Mouse (Mus musculus): ENCODE data around the gene Il12b. TPM values are rescaled to one million over a fixed set of nuclear protein-coding genes. Genes with fewer than 3 reads are reported as not detected.

The Il12b gene
- not detected for polyA plus RNA-seq (2014; fragmentation: Illumina TruSeq; extraction: RNeasy Lipid Tissue Mini Kit (QIAGEN cat#74804); ENCODE audit: low read depth, low replicate concordance)

GRCm38 (mm10) chr11:44399763-44400162, at the start of gene Il12b:
Gene Il12b (plus strand): TSS chr11:44400063.

Other genes starting within 250 kb of the Il12b start
- 126 TPM for gene Ublcp1, start 70.4 kb downstream of the Il12b start, polyA plus RNA-seq (2014; fragmentation: Illumina TruSeq; extraction: RNeasy Lipid Tissue Mini Kit (QIAGEN cat#74804); ENCODE audit: low read depth, low replicate concordance)
- 70.7 TPM for gene Rnf145, start 118.9 kb downstream of the Il12b start, polyA plus RNA-seq (2014; fragmentation: Illumina TruSeq; extraction: RNeasy Lipid Tissue Mini Kit (QIAGEN cat#74804); ENCODE audit: low read depth, low replicate concordance)
- 29.7 TPM for gene Ebf1, start 217.3 kb downstream of the Il12b start, polyA plus RNA-seq (2014; fragmentation: Illumina TruSeq; extraction: RNeasy Lipid Tissue Mini Kit (QIAGEN cat#74804); ENCODE audit: low read depth, low replicate concordance)